8 mouse cellular contexts compared by ENCODE assay signal in genomic region chr5:134581146-134581545, GRCm38 (mm10). TPM values are rescaled to one million over a fixed set of nuclear protein-coding genes. Genes with fewer than 3 reads are reported as not detected.
DNase-seq lines count a peak whose midpoint lies in the region; ATAC-seq and TF ChIP-seq lines count a peak whose summit lies in the region.

TSS of gene Rfc2 (plus strand) at chr5:134581366.

- peak within 1 kb of the TSS; percentile 88 for H3K4me2 ChIP-seq in liver, embryonic 12.5 days
- H3K4me2 ChIP-seq in stomach, postnatal 0 days (replicated peaks; ENCODE audit: low read depth) = no peak within 1 kb of the TSS

- no peak for DNase-seq in layer of hippocampus, adult 2 months (ENCODE audit: low spot score in 2 of 2)
- DNase-seq in layer of hippocampus, adult 9-10 months (ENCODE audit: low spot score) = no peak
- no peak for DNase-seq in heart, adult 8-10 months (ENCODE audit: low spot score)
- DNase-seq in kidney, adult 2 months = peak; percentile 80
- DNase-seq in stomach, postnatal 0 days (ENCODE audit: low spot score) = no peak
- DNase-seq in MN1 (ENCODE audit: low spot score) = no peak

- H3K4me3 ChIP-seq in layer of hippocampus, adult 2 months = no peak within 1 kb of the TSS
- H3K4me3 ChIP-seq in kidney, adult 2 months (ENCODE audit: insufficient read depth, low read depth, low read length) = no peak within 1 kb of the TSS
- no peak within 1 kb of the TSS for H3K4me3 ChIP-seq in liver, embryonic 12.5 days
- H3K4me3 ChIP-seq in stomach, postnatal 0 days (ENCODE audit: low read depth, low read length) = no peak within 1 kb of the TSS

- no peaks in the 10 kb centered on the region for H3K27me3 ChIP-seq in kidney, adult 2 months (replicated peaks; ENCODE audit: control insufficient read depth, insufficient read depth, low read length)
- H3K27me3 ChIP-seq in liver, embryonic 12.5 days (replicated peaks) = no peaks in the 10 kb centered on the region
- H3K27me3 ChIP-seq in stomach, postnatal 0 days (ENCODE audit: control insufficient read depth, insufficient read depth, low read length) = no peaks in the 10 kb centered on the region

- ATAC-seq in common myeloid progenitor, adult 5-6 weeks (replicated peaks; ENCODE audit: low read depth, poor library complexity, severe bottlenecking) = no peak
- ATAC-seq in liver, embryonic 12.5 days = no peak
- ATAC-seq in stomach, postnatal 0 days (ENCODE audit: low FRiP score, low TSS enrichment) = no peak

- TF ChIP-seq EP300 in stomach, postnatal 0 days (optimal IDR thresholded peaks at IDR 0.05) = no peak

- TF ChIP-seq POLR2A in kidney, adult 2 months (IDR thresholded peaks at IDR 0.05; ENCODE audit: low read depth, low read length) = no peak

- no peaks in the 10 kb centered on the region for H3K9me3 ChIP-seq in liver, embryonic 12.5 days (replicated peaks)
- no peaks in the 10 kb centered on the region for H3K9me3 ChIP-seq in stomach, postnatal 0 days (ENCODE audit: control insufficient read depth, low read length)

- 0 out of 2 replicates have a peak within 1 kb of the TSS, but pooled peaks have one; percentile 54 for H3K27ac ChIP-seq in layer of hippocampus, adult 2 months
- peak within 1 kb of the TSS; percentile 72 for H3K27ac ChIP-seq in kidney, adult 2 months (ENCODE audit: insufficient read depth, low read depth, low read length)
- H3K27ac ChIP-seq in liver, embryonic 12.5 days = no peak within 1 kb of the TSS
- H3K27ac ChIP-seq in stomach, postnatal 0 days (replicated peaks) = no peak within 1 kb of the TSS

- 55% methylated on average over 5 of the region's 5 CpGs for WGBS in kidney, adult 2 months
- WGBS in liver, embryonic 12.5 days (ENCODE audit: insufficient replicate concordance) = 81% methylated on average over 5 of the region's 5 CpGs
- 66% methylated on average over 5 of the region's 5 CpGs for WGBS in stomach, postnatal 0 days

- no peaks in the 10 kb centered on the region for H3K36me3 ChIP-seq in kidney, adult 2 months (ENCODE audit: control insufficient read depth, insufficient read depth, low read length)
- H3K36me3 ChIP-seq in liver, embryonic 12.5 days = peaks cover 9% of the 10 kb centered on the region
- no peaks in the 10 kb centered on the region for H3K36me3 ChIP-seq in stomach, postnatal 0 days (ENCODE audit: control insufficient read depth, insufficient read depth, low read length)

- peaks cover 4% of the 10 kb centered on the region; the same call in 1 of the 2 replicates for H3K4me1 ChIP-seq in kidney, adult 2 months (ENCODE audit: control insufficient read depth, insufficient read depth, low read length)
- peaks cover 38% of the 10 kb centered on the region for H3K4me1 ChIP-seq in liver, embryonic 12.5 days
- no peaks in the 10 kb centered on the region; the same call in 1 of the 2 replicates for H3K4me1 ChIP-seq in stomach, postnatal 0 days (replicated peaks; ENCODE audit: control insufficient read depth, insufficient read depth)

- TF ChIP-seq CTCF in layer of hippocampus, adult 2 months (conservative IDR thresholded peaks at IDR 0.05) = no peak
- no peak for TF ChIP-seq CTCF in kidney, adult 2 months (conservative IDR thresholded peaks at IDR 0.05; ENCODE audit: insufficient read depth, insufficient read length, low read depth, low read length)
- TF ChIP-seq CTCF in stomach, postnatal 0 days (IDR thresholded peaks at IDR 0.05; ENCODE audit: low read depth) = no peak

- H3K9ac ChIP-seq in liver, embryonic 12.5 days = no peak within 1 kb of the TSS
- no peak within 1 kb of the TSS for H3K9ac ChIP-seq in stomach, postnatal 0 days (ENCODE audit: low read length)

RNA-seq across cellular contexts. Expression of gene Rfc2, which starts in this region (rescaled TPM):
- total RNA-seq in layer of hippocampus, adult 2 months (2021) = 10 to 100 TPM; 48.1 to 55.6 TPM
- total RNA-seq in common myeloid progenitor, adult 5-6 weeks (2017) = 159 and 183 TPM in 2 replicates
- 10 to 100 TPM; 21.6 to 26.0 (median 24.6) TPM for total RNA-seq in heart, adult 8-10 months (2022)
- 65.5 and 76.4 TPM in 2 replicates for polyA plus RNA-seq in kidney, adult 2 months (2012; rRNA removed)
- 259 and 263 TPM in 2 replicates for polyA plus RNA-seq in liver, embryonic 12.5 days (2016; fragmentation: Nextera tagmentation; extraction: Ambion mirVana)
- 81.5 and 83.7 TPM in 2 replicates for polyA plus RNA-seq in stomach, postnatal 0 days (2015; fragmentation: Nextera tagmentation; extraction: Ambion mirVana)

Comparison
In these comparisons a context has a peak if more than half of its experiments do, and no peak if none do; other contexts are left out.
1. H3K27ac ChIP-seq: peak in layer of hippocampus, adult 2 months (single experiment) and kidney, adult 2 months (single experiment); none in liver, embryonic 12.5 days (single experiment) and stomach, postnatal 0 days (single experiment).